Comparison of ENCODE assay signal across 21 mouse cellular contexts in the genomic region with DNA sequence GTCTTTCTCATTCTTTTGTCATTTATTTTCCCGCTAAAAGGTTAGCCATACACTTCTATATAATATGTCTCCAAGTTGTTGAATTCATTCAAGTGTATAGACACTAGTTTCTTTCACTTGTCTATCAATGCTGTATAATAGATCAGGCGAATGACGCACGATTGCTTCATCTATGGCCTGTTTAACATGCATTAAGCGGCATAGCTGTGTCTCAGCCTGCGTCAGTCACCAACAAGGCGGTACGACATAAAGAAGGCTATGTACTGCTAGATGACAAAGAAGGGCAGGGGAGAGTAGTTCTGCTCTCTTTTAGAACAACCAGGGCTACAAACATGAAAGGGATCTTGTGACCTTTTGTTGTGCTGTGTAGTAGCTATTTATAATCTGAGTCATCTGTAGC.
DNase-seq lines count a peak whose midpoint lies in the region; ATAC-seq and TF ChIP-seq lines count a peak whose summit lies in the region.
"Had no signal": no experiment of that assay in that cellular context is flagged by ENCODE, and none has a peak within 500 bp of the region (broad histone marks: within the 10 kb centered on the region; RNA-seq: fewer than 3 reads in every experiment).

No protein-coding gene starts in this region.

- WGBS in forebrain, embryonic 14.5 days = 23% methylated on average over 8 of the region's 8 CpGs
- WGBS in lung, adult 2 months = 92% methylated on average over 8 of the region's 8 CpGs

- H3K4me3 ChIP-seq in forebrain, embryonic 14.5 days (ENCODE audit: low read depth, low read length) = no peak overlapping the region
- H3K4me3 ChIP-seq in lung, adult 2 months (replicated peaks; ENCODE audit: extremely low read depth, low read depth, low read length) = no peak overlapping the region
- H3K4me3 ChIP-seq: embryonic facial prominence, embryonic 12.5 days; heart, embryonic 10.5 days; hindbrain, embryonic 12.5 days; kidney, embryonic 15.5 days; limb, embryonic 13.5 days; liver, embryonic 12.5 days had no signal

- H3K27me3 ChIP-seq in forebrain, embryonic 14.5 days (replicated peaks; ENCODE audit: control insufficient read depth, insufficient read depth, low read length) = no peaks in the 10 kb centered on the region
- H3K27me3 ChIP-seq: kidney, embryonic 15.5 days; liver, embryonic 12.5 days had no signal

- TF ChIP-seq POLR2A in lung, adult 2 months (IDR thresholded peaks at IDR 0.05; ENCODE audit: borderline replicate concordance, extremely low read depth, low read depth, low read length) = no peak

- TF ChIP-seq CTCF in lung, adult 2 months (IDR thresholded peaks at IDR 0.05; ENCODE audit: insufficient read depth, low read length) = no peak

- peak; percentile 68 for ATAC-seq in forebrain, embryonic 14.5 days
- ATAC-seq: activated CD4-positive, CD25-positive, alpha-beta regulatory T cell, adult 4 months; liver, embryonic 12.5 days had no signal

- no peaks in the 10 kb centered on the region for H3K36me3 ChIP-seq in forebrain, embryonic 14.5 days (ENCODE audit: control insufficient read depth, insufficient read depth, low read length)
- H3K36me3 ChIP-seq: embryonic facial prominence, embryonic 12.5 days; heart, embryonic 10.5 days; hindbrain, embryonic 12.5 days; kidney, embryonic 15.5 days; limb, embryonic 13.5 days; liver, embryonic 12.5 days had no signal

- H3K4me1 ChIP-seq in forebrain, embryonic 14.5 days (ENCODE audit: control insufficient read depth, insufficient read depth, low read length) = peaks cover 15% of the 10 kb centered on the region
- no peaks in the 10 kb centered on the region for H3K4me1 ChIP-seq in lung, adult 2 months (ENCODE audit: control insufficient read depth, insufficient read depth, low read length)
- H3K4me1 ChIP-seq: embryonic facial prominence, embryonic 12.5 days; heart, embryonic 10.5 days; liver, embryonic 12.5 days had no signal

- no peak overlapping the region for H3K27ac ChIP-seq in forebrain, embryonic 14.5 days (ENCODE audit: low read depth, low read length)
- H3K27ac ChIP-seq: embryonic facial prominence, embryonic 12.5 days; heart, embryonic 10.5 days; hindbrain, embryonic 12.5 days; kidney, embryonic 15.5 days; limb, embryonic 13.5 days; liver, embryonic 12.5 days had no signal

- H3K4me2 ChIP-seq in forebrain, embryonic 14.5 days (ENCODE audit: low read length) = no peak overlapping the region
- H3K4me2 ChIP-seq: embryonic facial prominence, embryonic 12.5 days; hindbrain, embryonic 12.5 days; kidney, embryonic 15.5 days; limb, embryonic 13.5 days; liver, embryonic 12.5 days had no signal

- peak; percentile 16 for DNase-seq in embryo, embryonic 11 days
- no peak for DNase-seq in embryo, embryonic 10.5 days (ENCODE audit: low spot score)
- peak; percentile 15 for DNase-seq in heart, adult 8-10 months (ENCODE audit: low spot score)
- no peak for DNase-seq in heart, postnatal 4 days
- peak; percentile 39 for DNase-seq in brain, adult 2 months (ENCODE audit: low read depth, low spot score)
- DNase-seq in forebrain, embryonic 14.5 days (ENCODE audit: low spot score) = peak; percentile 65
- DNase-seq in lung, adult 2 months = no peak
- DNase-seq: gastrocnemius, postnatal 36 days; kidney, adult 11 months; kidney, postnatal 36 days; layer of hippocampus, postnatal 36 days; lung, adult 18-20 months; lung, postnatal 14 days; thymus, postnatal 25 days had no signal

- H3K9me3 ChIP-seq in forebrain, embryonic 14.5 days (replicated peaks; ENCODE audit: control insufficient read depth, low read length) = no peaks in the 10 kb centered on the region
- H3K9me3 ChIP-seq: embryonic facial prominence, embryonic 12.5 days; heart, embryonic 10.5 days; hindbrain, embryonic 12.5 days; kidney, embryonic 15.5 days; limb, embryonic 13.5 days; liver, embryonic 12.5 days had no signal

- H3K9ac ChIP-seq in forebrain, embryonic 14.5 days (ENCODE audit: low read length) = no peak overlapping the region
- H3K9ac ChIP-seq: embryonic facial prominence, embryonic 12.5 days; hindbrain, embryonic 12.5 days; kidney, embryonic 15.5 days; limb, embryonic 13.5 days; liver, embryonic 12.5 days had no signal

Comparison
In these comparisons a context has a peak if more than half of its experiments do, and no peak if none do; other contexts are left out.
1. DNase-seq: peak in embryo, embryonic 11 days (single experiment), heart, adult 8-10 months (single experiment), brain, adult 2 months (single experiment) and forebrain, embryonic 14.5 days (single experiment); none in embryo, embryonic 10.5 days (single experiment), heart, postnatal 4 days (single experiment) and lung, adult 2 months (single experiment).